Mouse (Mus musculus): ENCODE measurements at regions not wholly inside any gene's neighbourhood (a gene's known extent, or its start where the extent isn't known, plus 50 kb on each side); places are given as distances from the start of the nearest gene placed in this dataset.

- TF ChIP-seq CTCF (IDR thresholded peaks at IDR 0.05; ENCODE audit: low read depth, low read length) (no peak), POLR2A (IDR thresholded peaks at IDR 0.05; ENCODE audit: borderline replicate concordance, low read depth, low read length) (no peak)
Measured at GRCm38 (mm10) chr6:51369771-51370170, 62.7 kb upstream of the Nfe2l3 start.

Measured in bone marrow macrophage, adult 2 months (primary cell).